Mouse (Mus musculus): ENCODE data around the gene Apol6. TPM values are rescaled to one million over a fixed set of nuclear protein-coding genes. Genes with fewer than 3 reads are reported as not detected.

The Apol6 gene
- 10 to 100 TPM; 34.5 to 38.8 TPM for total RNA-seq (2021)
- long read RNA-seq, experiment 1, partial matches to known transcripts = 3 of 21 reads
- long read RNA-seq, experiment 1, other reads (novel, unspliced or antisense) = 15 of 21 reads
- long read RNA-seq, experiment 2, partial matches to known transcripts = 2 of 21 reads
- long read RNA-seq, experiment 2, other reads (novel, unspliced or antisense) = 18 of 21 reads

DNA sequence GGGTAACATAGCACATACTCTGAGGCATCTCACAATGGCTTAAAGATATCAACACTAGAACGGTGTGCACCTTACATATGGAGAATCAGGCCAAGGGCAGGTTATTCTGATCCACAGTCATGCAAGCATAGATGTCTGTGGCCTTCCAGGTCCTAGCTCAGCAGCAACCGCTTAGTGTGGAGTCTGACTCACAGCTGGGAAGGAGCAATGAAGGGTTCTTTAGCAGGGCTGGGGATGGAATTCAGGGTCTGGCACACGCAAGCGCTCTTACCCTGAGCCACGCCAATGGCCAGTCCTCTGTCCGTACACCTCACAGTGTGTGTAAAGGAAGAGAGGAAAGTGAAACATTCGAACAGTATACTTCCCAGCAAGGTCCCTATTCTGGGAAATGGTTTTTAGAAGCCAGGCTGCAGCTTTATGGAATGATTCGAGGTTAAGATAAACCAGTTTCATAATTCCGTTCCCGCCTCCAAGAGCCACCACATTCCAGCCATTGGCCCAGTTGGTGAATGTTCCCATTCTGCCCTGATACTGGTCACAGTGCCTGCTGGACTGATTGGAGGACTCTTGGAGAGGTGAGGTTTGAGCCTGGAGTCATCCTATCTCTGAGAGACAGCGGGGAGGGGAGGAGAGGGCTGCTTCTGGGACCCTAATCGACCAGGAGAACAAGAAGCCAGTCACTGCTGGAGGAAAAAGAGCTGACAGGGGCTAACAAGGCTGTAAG, at the start of gene Apol6:
Gene Apol6, plus strand, starts transcription at position 133 of the 724 bp plus-strand sequence.
- intact Hi-C loops (cut with DNase I) = no loop called here
- no peak for DNase-seq

DNA sequence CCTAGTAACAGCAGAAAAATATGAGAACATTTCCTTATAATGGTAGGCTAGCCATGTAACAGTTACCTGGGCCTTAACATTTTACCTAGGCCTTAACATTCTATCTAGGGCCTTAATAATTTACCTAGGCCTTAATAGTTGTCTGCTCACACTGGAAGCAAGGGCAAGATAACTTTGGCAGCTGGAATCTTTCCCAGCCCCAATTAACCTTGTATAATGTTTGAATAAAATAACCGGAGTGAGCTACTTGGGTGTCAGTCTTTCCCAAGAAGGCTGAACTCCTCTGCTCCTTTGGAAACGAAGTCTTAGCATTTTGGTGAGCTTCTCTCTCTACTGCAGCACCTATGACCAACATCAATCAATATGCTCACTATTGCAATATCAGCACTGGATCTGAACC, 46.5 kb upstream of the Apol6 start:
- no peak for DNase-seq
- intact Hi-C loops (cut with DNase I) = no loop called here

GRCm38 (mm10) chr15:76998878-76999588, 45.5 kb upstream of the Apol6 start:
- DNase-seq = peak in 1 of 2 experiments; percentile 42
- intact Hi-C loops (cut with DNase I) = no loop called here

- intact Hi-C loops (cut with DNase I) = loop anchor here (5.0 kb wide), 1 partner anchor 46 kb away; no protein-coding TSS in a partner anchor
- DNase-seq = peak; percentile 46 to 51
These were observed 41.2 kb upstream of the Apol6 start for GRCm38 (mm10) chr15:77003173-77003867.

DNA sequence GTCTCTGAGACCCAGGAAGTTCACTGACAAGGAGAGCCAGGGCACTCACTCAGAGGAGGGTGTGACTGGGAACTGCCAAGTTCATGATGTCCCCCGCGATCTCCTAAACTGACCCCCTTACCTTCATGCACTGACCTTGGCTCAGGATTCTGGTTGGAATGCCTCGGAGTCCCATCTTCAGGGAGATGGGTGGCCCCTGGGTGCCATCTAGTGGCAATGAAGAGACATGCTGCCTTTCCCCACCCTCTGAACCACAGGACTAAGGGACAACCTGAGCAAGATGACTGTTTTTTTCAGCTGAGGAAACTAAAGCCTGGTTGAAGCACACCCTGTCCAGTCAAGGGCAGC, 40.7 kb upstream of the Apol6 start:
- DNase-seq = peak in 1 of 2 experiments; percentile 44
- intact Hi-C loops (cut with DNase I) = loop anchor here (5.0 kb wide), 1 partner anchor 47 kb away; no protein-coding TSS in a partner anchor

DNA sequence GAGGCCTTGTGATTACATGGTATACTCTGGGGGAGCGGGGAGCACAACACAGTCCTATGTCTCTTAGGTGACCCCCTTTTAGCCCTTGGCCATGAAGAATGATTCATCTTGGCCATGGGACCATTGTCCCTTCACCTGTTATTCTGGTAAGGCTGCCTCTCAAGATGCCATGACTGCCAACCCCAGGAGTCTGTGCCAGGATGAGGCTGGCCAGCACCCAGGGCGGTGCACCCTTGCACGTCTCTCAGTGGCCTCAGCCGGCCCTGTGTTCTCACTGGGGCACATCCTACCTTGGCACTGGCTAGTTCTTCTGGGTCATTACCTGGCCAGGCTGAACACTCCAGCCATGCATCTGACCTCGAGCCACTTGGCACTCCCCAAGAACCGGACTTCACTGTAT, 35.7 kb upstream of the Apol6 start:
- intact Hi-C loops (cut with DNase I) = loop anchor here (5.0 kb wide), 1 partner anchor 37 kb away; no protein-coding TSS in a partner anchor
- DNase-seq = no peak

GRCm38 (mm10) chr15:77013753-77014241, 30.7 kb upstream of the Apol6 start:
- DNase-seq = no peak
- intact Hi-C loops (cut with DNase I) = no loop called here

GRCm38 (mm10) chr15:77014431-77014830, 30.1 kb upstream of the Apol6 start:
- DNase-seq = no peak
- intact Hi-C loops (cut with DNase I) = no loop called here

DNA sequence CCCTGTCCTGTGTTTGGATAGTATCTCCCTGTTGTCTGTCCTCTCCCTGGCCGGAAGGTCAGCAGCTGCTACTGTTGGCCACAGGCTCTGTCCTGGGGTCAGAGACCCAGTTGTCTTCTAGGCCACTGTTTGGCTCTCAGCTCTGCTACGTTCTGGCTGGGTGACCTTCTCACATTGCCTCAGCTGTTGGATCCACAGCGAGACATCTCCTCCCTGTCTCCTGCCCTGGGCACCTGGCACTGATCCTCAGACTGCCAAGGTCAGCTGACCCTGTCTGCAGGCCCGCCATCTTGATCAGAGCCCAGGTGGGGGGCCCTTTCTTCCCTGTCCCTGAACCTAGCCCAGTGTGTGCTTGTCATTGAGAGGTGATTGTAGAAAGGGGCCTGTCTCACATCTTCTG, 29.5 kb upstream of the Apol6 start:
- intact Hi-C loops (cut with DNase I) = no loop called here
- peak; percentile 54 to 61 for DNase-seq

DNA sequence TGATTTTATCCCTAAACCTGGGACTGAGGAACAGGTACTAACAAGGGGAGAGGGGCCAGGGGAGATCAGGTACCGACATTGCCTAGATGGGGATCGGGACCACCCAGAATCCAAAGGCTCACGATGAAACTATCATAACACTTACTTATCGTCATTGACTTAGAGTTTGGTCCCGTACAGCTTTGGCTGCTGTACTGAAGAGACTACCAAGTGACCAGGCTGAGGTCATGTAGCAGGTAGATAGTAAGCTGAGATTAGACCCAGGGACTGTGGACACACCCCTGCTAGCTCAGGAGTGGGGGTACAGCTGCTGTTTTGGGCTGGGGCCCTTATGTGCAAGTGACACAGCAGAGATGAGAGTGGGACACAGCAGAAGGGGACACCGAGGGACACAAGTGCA, 28.0 kb upstream of the Apol6 start:
- no peak for DNase-seq
- intact Hi-C loops (cut with DNase I) = no loop called here

DNA sequence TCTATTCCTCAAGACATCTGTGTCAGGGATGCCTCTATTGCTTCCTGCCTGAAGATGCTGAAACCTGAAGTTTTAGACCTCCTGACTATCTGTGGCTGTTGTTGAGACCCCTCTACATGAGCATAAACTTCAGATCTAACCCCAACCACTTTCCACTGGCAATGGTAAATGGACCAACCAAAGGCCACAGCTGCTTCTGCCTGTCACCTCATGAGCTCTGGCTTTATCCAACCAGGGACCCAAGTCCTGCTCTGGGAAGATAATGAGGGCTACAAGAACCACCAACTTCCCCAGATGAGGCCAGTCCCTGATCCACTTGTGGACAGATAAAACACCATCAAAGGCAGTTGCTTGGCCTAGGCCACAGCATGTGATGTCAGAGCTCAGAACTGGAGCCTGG, 26.6 kb upstream of the Apol6 start:
- intact Hi-C loops (cut with DNase I) = no loop called here
- no peak for DNase-seq

- no peak for DNase-seq
- intact Hi-C loops (cut with DNase I) = no loop called here
These were observed 25.7 kb upstream of the Apol6 start for GRCm38 (mm10) chr15:77018740-77019340.

DNA sequence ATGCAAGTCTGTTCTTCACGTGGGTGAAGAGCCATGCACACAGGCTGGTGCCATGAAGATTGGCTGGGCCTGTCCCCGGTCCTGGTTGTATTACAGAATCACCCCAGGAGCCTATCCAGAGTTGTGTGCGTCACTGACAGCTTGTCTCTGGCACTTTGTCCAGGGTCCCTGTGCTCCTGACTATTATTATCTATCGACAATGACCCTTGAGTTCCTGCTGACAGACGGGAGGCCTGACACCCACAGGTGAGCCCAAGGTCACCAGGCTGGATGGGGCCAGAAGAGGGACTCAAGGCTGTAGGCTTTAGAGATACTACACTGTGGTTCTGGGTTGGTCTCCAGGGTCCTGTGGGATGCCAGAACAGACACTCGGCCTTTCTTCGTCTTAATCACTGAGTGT, 25.0 kb upstream of the Apol6 start:
- DNase-seq = no peak
- intact Hi-C loops (cut with DNase I) = no loop called here

DNA sequence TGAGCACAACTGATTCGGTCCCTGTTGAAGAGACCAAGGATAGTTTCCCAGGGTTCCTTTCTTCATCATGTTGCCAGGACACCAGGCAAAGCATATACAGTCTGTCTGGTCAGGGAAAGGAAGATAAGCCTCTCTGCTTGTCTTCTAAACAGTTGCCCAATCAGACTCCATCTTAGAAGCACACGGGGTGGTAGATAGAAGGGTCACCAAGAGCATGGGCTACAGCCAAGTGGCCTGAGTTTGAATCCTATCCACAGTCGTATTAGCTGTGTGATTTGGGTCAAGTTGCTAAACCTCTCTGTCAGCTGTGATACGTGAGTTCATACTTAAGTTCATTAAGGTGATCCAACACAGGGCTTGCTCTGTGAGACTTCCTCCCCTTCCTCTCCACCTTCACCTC, 24.4 kb upstream of the Apol6 start:
- DNase-seq = no peak
- intact Hi-C loops (cut with DNase I) = no loop called here

DNA sequence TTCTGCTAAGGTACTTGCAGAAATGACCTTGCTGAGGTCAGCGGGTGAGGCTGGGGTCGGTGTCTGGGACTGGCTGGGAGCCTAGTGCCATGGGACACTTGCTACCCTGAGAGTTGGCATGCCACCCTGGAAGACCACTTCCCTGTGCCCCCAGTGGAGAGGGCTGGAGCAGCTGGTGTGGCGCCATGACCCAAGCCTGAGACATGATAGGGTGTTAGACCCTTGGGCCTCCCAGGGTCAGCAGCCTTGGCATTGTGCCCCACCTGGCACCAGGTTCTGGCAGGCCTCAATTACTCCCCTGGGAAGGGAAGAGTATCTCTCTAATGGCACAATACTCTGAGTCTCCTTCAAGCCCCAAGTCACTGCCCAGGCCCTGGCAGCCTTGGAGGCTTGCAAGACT, 23.5 kb upstream of the Apol6 start:
- peak; percentile 42 to 56 for DNase-seq
- intact Hi-C loops (cut with DNase I) = no loop called here

- intact Hi-C loops (cut with DNase I) = no loop called here
- DNase-seq = no peak
These were observed 22.7 kb upstream of the Apol6 start for GRCm38 (mm10) chr15:77021851-77022250.

DNA sequence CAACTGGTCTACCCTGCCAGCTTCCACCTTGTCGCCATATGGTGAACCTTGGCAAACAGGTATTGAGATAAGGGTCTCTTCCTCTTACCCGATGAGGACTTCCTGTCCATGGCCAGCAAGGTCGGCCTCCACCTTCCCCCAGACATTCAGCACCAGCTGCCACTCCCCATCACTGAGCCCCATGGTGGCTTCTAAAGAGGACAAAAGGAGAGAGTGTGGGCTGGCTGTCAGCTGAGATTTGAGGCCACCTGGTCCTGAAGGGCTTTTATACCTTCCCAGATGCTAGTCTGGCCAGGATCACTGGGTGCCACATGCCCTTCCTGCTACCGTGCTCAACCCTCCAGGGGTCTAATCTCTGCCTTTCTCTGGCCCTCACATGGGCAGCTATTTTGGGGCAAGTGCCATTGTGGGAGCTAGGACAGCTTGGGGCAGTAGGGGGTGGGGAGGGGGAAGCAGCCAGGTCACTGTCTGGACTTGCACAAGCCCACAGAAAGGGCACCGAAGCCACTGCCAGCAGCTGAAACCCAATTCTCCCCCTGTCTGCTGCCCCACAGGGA, 22.1 kb upstream of the Apol6 start:
- intact Hi-C loops (cut with DNase I) = no loop called here
- peak in 1 of 2 experiments; percentile 47 for DNase-seq

DNA sequence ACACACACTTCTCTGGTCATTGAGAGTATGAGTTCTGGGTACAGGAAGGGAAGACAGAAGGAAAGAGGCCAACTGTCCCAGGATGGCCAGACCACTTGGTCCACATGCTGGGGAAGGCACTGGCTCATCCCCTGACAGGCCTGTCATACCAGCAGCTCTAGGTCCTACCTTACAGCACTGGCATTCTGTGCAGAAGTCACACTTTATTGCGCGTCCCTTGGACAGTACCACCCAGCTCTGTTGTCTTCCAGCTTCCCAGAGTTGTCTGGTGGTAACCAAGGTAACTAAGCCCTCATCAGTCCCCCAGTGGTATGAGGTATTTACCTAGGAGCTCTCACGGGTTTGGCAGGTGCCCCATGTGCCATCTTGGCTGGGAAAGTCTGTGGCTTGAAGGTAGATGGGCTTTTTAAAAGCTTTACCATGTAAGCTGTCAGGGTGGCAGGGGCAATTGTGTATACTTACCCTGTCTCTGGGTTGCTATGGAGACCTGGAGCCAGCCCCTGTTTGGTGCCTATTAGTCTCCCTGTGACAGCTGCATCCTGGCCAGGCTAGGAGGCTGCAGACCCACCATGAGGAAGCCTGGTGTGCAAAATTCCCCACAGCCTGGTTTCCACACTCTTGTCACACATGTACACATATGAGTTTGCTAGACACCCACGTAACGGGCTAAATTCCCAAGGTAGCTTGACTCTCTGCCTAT, 18.5 kb upstream of the Apol6 start:
- intact Hi-C loops (cut with DNase I) = no loop called here

DNA sequence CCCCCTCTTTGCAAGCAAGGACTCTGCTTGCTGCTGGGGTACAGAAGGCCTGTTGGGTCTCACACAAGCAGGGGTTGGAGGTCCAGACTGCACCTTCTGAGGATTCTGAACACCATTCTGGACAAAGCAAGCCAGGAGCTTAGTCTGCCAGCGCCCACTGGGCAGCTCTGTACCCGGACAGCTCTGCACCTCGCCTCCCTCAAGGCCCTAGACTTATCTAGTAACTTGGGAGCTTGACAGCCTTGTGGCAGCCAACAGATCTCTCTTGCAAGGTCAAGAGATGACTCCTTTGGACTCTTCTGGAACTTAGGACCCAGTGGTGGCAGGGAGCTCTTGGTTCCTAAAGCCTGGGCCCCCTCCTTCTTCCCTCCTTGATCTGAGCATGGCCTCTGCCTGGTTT, 17.4 kb upstream of the Apol6 start:
- DNase-seq = no peak
- intact Hi-C loops (cut with DNase I) = no loop called here

More for the DNA sequence above, 18.5 kb upstream of the Apol6 start:
- no peak for DNase-seq

GRCm38 (mm10) chr15:77027675-77028074, 16.9 kb upstream of the Apol6 start:
- intact Hi-C loops (cut with DNase I) = no loop called here

More at GRCm38 (mm10) chr15:77027675-77028074, 16.9 kb upstream of the Apol6 start:
- DNase-seq = no peak
